Mouse (Mus musculus) spleen, postnatal 10 days (tissue): ENCODE data around the gene Sbds.
A peak's percentile ranks its signal among the peaks of the same experiment; 100 is the strongest.

Experiments used
- DNase-seq, 2 experiments: peaks; one replicate each; pipeline ENCODE4 v3.0.0; 2021 to 2022; ENCODE audit warnings: low spot score in 2 of 2

The Sbds gene

GRCm38 (mm10) chr5:130255017-130255720, at the start of gene Sbds, which contains the start of gene Tyw1:
Gene Sbds, minus strand, starts transcription at chr5:130255530.
Gene Tyw1, plus strand, starts transcription at chr5:130255619.
- DNase-seq: peak; percentile 90 to 98

DNA sequence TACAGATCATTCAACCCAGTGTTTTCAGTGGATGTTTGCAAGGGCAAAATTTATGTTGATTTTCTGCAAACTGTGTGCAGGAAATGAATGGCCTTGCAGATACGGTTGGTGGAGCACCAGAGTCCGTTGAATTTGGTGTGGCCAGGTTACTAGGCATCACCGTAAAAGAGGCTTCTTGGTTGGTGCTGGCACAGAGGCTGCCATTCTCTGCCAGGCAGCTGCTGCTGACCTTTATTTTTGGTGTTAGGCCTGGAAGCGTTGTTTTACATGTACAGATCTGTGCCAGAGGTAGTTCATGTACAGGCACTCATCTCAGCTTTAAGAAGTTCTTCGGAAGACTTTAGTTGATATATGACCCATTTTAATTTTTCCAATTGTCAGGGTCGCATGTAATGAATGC, 48.3 kb upstream of the Sbds start:
- no peak for DNase-seq

- no peak for DNase-seq
These were observed 44.2 kb upstream of the Sbds start for GRCm38 (mm10) chr5:130299526-130299925.

- no peak for DNase-seq
These were observed 43.6 kb upstream of the Sbds start for GRCm38 (mm10) chr5:130298831-130299460.

DNA sequence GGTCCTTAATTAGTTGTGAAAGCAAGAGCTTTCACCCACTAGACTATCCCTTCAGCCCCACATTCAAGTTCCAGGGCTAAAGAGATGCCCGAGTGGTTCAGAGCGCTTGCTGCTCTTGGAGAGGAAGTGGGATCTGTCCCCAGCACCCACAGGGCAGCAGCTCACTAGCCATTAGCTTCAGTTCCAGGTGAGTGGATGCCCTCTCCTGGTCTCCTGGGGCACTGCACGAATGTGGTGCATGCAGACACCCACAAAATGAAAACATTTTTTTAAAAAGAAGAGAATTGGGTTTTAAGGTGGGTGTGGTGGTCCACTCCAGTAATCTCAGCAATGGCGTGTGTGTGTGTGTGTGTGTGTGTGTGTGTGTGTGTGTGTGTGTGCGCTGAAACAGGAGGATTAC, 40.7 kb upstream of the Sbds start:
- peak in 1 of 2 experiments; percentile 18 for DNase-seq

DNA sequence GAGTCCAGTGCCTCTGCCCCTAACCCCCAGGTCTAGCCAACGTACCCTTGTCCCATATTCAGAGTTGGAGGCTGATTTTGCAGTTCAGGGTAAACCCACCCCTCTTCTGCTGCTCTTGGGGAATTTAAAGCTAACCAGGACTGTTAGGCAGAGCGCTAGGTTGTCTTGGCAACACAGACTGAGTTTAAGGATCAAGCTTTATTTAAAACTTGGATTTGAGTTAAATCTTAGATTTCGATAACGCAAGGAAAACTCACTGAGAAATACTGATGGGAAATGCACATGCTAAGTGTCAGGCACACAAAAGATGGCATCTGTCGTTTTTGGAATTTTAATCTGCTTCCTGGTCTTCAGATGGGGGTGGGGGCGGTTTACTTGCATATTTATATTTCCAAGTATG, 39.3 kb upstream of the Sbds start:
- no peak for DNase-seq

DNA sequence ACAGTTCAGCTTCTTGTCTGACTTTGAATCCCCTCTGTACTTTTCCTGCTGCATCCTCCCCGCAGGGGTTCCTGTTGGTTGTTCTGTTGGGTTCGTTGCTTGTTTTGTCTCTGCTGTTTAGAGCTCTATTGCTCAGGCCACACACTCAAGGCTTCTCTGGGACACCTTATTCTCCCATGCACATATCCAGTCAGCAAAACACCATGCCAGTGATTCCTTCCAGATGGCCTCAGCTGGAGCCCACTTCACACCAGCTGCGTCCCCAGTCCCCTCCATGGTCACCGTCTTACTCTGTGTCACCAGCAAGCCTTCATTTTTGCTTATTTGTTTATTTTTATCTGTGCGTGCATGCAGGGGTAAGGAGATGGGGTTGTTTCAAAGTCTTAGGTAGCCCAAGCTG, 38.6 kb upstream of the Sbds start:
- DNase-seq: no peak

DNA sequence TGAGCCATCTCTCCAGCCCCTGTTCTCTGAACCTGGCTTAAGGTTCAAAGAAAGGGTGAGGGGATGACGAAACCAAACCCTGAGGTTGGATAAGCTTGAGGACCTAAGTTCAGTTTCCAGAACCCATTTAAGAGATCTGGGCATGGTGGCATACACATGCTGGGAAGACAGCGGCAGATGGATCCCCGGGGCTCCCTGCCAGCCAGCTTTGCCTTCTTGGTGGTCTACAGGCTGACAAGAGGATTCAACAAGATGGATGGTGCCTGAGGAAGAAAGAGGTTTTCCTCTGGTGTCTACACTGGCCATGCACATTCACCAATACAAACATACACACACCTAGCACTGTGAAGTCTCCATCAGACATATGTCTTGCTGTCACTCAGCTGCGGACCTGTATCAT, 37.6 kb upstream of the Sbds start:
- DNase-seq: no peak

- no peak for DNase-seq
These were observed 35.4 kb upstream of the Sbds start for GRCm38 (mm10) chr5:130290775-130291174.

GRCm38 (mm10) chr5:130290242-130290641, 34.9 kb upstream of the Sbds start:
- DNase-seq: peak in 1 of 2 experiments; percentile 22

- DNase-seq: no peak
These were observed 32.8 kb upstream of the Sbds start for GRCm38 (mm10) chr5:130288106-130288505.

DNA sequence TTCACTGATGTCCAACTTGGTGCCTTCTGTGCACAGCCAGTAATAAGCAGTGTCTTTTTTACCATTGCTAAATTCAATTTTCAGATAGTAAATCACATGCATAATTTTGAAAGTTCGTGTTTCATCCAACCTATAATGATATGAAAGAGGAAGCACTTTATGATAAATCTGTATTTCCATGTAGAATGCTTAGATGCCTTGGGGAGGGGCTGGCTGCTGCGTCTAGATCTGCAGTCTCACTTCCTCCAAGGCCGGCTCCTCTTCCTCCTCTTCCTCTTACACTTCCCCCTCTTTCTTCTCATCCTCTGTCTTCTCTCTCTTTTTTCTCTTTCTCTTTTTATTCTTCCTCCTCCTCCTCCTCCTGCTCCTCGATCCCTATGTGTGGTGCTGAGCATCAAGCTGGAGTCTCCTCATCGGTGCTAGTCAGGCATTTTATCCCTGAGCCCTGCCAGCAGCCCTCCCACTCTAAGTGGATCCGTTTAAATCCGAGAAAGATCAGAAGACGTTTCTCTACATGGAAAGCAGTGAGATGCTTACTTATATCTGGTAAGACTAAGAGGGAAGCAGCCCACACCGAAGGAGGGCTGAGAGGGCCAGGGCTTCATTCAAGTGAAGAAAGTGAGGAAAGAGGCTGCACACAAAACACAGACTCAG, 27.9 kb upstream of the Sbds start:
- no peak for DNase-seq

- DNase-seq: peak in 1 of 2 experiments; percentile 32
These were observed 22.7 kb upstream of the Sbds start for GRCm38 (mm10) chr5:130278011-130278472.

DNA sequence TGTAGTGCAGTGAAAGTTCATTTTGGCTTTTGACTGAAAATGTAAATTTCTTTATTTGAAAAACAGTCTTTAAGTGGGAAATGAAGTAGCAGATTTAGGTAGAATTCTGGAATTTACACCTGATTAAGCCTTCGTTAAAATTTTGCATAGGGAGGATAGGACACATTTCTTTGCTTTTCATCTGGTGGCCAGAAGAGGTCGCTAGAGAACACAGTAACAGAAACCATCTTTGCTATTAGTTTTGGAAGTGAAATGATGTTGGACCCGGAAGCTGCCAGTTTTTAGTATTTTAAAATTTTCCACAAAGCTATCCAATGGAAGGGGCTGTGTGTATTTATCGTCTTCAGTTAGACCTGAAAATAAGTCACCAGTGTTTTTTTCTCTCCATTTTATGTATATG, 20.2 kb upstream of the Sbds start:
- DNase-seq: peak in 1 of 2 experiments; percentile 57

DNA sequence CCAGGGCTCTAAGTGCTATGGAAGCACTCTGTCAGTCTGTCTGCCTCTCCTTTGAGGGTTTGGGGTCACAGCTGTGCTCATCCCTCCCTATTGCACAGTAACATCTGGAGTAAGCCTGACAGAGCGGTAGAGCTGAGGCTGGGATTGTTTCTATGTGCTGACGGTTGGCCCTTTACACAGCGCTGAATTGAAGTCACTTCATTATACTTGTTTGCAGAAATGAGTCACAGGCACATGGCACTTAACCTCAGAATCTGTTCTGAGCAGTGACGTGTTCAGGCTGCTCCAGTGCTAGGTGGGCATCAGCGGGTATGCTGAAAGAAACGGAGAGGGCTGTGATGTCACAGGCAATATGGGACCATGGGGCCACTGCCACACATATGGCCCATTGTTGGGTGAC, 17.7 kb upstream of the Sbds start:
- no peak for DNase-seq

GRCm38 (mm10) chr5:130272344-130272743, 17.0 kb upstream of the Sbds start:
- no peak for DNase-seq

DNA sequence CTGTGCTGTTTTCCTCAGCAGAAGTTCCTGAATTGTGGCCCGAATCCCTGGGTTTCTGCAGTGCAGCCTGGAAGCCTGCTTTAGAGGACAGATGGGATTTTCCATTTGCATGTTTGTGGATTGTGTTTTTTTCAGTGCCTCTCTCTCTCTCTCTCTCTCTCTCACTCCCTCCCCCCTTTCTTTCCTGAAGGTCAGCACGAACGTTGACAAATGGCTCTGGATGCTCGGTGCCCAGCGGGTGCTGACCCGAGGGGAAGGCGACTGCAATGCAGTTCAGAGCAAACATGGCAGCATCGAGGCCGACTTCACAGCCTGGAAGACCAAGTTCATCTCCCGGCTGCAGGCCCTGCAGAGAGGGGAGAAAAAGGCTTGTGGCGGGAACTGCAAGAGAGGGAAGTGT, 13.6 kb upstream of the Sbds start:
- no peak for DNase-seq

- peak in 1 of 2 experiments; percentile 36 for DNase-seq
These were observed 12.0 kb upstream of the Sbds start for GRCm38 (mm10) chr5:130267316-130267715.

GRCm38 (mm10) chr5:130266651-130267050, 11.3 kb upstream of the Sbds start:
- peak; percentile 45 to 77 for DNase-seq

DNA sequence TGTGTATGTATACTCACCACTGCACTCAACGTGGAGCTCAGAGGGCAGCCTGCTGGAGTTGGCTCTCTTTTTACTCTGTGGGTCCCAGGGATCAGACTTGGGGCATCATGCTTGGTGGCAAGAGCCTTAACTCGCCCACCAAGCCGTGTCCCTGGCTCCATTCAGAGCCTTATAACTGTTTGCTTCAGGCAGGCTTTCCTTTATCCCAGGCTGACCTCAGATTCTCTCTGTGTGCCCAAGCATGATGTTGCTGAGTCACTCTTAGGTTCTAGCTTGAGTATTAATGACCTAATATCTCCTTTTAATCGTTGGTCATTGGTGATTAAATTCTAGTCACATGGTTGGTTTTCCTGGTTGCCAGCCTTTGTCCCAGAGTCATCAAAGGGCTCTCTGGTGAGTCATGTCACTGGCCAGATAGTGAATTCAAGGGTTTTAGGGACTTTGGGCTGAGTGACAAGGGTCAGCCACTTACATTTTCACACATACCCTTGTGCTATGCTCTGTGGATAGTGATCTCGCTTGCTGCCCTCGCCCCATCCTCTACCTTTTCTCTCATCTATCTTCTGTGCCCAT, 9.2 kb upstream of the Sbds start:
- DNase-seq: no peak

DNA sequence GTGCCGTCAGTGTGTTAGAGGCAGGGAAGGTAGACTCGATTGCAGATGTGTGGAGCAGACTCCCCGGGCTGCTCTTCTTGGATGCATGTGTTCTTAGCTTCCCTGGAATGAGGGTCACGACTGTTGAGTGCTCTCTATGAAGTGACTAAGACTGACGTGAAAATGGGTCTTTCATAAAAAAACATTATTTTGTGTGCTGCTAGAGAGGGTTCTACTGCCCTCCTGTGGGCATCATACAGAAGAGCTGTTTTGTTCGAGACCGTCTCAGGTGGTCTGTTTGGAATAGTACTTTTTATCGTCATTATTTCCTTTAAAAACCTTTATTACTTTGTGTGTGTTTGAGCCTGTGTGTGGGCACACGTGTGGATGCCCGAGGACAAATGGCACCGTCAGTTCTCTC, 8.1 kb upstream of the Sbds start:
- no peak for DNase-seq

DNA sequence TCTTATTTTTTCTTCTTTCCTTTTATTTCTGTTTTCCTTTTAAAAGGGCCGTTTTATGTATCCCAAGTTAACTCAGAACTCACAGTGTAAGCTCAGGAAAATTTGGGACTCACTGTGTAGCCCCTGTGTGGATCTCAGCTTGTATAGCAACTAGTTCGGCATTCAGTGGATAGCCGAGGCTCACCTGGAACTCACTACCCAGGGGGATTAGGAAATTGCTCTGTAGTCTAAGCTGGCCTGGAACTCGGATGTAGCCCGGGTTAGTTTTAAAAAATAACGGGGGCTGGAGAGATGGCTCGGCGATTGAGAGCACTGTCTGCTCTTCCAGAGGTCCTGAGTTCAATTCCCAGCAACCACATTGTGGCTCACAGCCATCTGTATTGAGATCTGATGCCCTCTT, 2.0 kb upstream of the Sbds start:
- no peak for DNase-seq
